Mouse (Mus musculus): ENCODE data around the gene Vtcn1.

- no peak for TF ChIP-seq CTCF (IDR thresholded peaks at IDR 0.05; ENCODE audit: low read depth)
- TF ChIP-seq EP300 (IDR thresholded peaks at IDR 0.05; ENCODE audit: low read depth), result no peak
Measured at GRCm38 (mm10) chr3:100798872-100799422, 26.3 kb upstream of the Vtcn1 start.
